Mouse (Mus musculus): Measurements from ENCODE around the gene Gm3667. TPM values are rescaled to one million over a fixed set of nuclear protein-coding genes. Genes with fewer than 3 reads are reported as not detected.

Gm3667 gene
- polyA plus RNA-seq (2012; ENCODE audit: low replicate concordance), result not detected in 2 replicates

DNA sequence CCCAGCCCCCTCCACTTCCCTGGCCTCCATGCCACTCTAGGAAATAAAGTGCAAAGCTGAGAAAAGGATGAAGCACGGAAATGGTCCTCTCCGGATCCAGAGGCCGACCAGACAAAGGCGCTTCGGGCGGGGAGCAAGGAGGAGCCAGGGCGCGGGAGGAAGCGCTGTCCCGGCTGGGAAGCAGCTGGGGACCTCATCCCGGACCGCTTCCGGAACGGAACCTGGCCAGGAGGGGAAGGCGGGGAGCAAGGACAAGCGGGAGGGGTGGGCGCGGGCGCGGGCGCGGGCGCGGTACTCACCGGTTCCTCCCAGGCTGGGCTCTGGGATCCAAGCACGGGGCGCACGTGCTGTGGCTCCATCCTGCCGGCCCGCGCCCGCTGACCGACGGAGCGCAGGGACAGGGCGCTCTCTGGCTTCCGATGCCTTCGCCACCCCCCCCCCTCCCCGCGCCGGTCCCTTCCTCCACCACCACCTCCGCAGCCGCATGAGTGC lies at the start of gene Gm3667:
Gene Gm3667, minus strand, starts transcription at position 442 of the 492 bp plus-strand sequence.

DNA sequence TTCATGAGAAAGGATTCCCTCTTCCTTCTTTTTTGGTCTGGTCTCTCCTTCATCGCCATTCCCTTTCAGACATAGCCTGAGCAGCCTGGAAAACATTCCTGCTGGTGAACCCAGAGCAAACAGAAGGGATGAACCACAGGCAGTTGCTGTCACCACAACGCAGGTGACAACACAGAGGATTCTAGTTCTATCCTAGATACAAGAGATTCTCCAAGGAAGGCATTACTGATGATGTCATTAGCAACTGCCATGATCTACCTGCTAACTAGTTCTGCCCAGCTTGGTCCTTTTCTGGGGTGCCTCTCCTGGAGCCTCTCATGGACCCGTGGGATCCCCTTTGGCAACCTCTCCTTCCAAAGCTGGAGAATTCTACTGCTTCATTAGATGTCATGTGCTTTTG lies 49.6 kb downstream of the Gm3667 start, which contains the start of gene Gm3642:
Gene Gm3642, minus strand, starts transcription at position 101 of the 400 bp plus-strand sequence.

Other genes with a start within 250 kb of the Gm3667 start
- gene Gm10251, start 205.8 kb downstream of the Gm3667 start, polyA plus RNA-seq (2012; ENCODE audit: low replicate concordance), result not detected in 2 replicates
- not detected in 2 replicates for gene Gm8050, start 169.7 kb downstream of the Gm3667 start, polyA plus RNA-seq (2012; ENCODE audit: low replicate concordance)
- gene Gm3636, start 147.6 kb downstream of the Gm3667 start, polyA plus RNA-seq (2012; ENCODE audit: low replicate concordance), result not detected in 2 replicates
- gene Gm8362, start 115.6 kb downstream of the Gm3667 start, polyA plus RNA-seq (2012; ENCODE audit: low replicate concordance), result not detected in 2 replicates
- gene Gm3642, start 49.7 kb downstream of the Gm3667 start, polyA plus RNA-seq (2012; ENCODE audit: low replicate concordance), result not detected in 2 replicates
- gene Gm6356, start 83.9 kb upstream of the Gm3667 start, polyA plus RNA-seq (2012; ENCODE audit: low replicate concordance), result not detected in 2 replicates
- gene Gm10406, start 137.5 kb upstream of the Gm3667 start, polyA plus RNA-seq (2012; ENCODE audit: low replicate concordance), result not detected in 2 replicates
- gene Gm3685, start 155.0 kb upstream of the Gm3667 start, polyA plus RNA-seq (2012; ENCODE audit: low replicate concordance), result not detected in 2 replicates
- not detected in 2 replicates for gene Gm3696, start 210.7 kb upstream of the Gm3667 start, polyA plus RNA-seq (2012; ENCODE audit: low replicate concordance)
- not detected in 2 replicates for gene Gm6676, start 235.4 kb upstream of the Gm3667 start, polyA plus RNA-seq (2012; ENCODE audit: low replicate concordance)